Mouse (Mus musculus) midbrain, embryonic 13.5 days (tissue): ENCODE data around the gene Swi5. TPM values are rescaled to one million over a fixed set of nuclear protein-coding genes. Genes with fewer than 3 reads are reported as not detected.

Source experiments
- ATAC-seq: fragments of 200-750 bp; cut with Nextera tagmentation; 2 replicates; pipeline ENCODE4 v1.8.0; 2017; ENCODE audit warnings: mild to moderate bottlenecking, moderate TSS enrichment, moderate library complexity
- H3K27ac ChIP-seq: fragments of 300-500 bp; sonication (generic); 2 replicates; pipeline ENCODE4 v1.5.1; 2015; ENCODE audit warnings: inconsistent platforms, mild to moderate bottlenecking, moderate library complexity
- H3K27me3 ChIP-seq: fragments of 300-500 bp; sonication (generic); 2 replicates; pipeline ENCODE4 v1.6.1; 2015; ENCODE audit warnings: mild to moderate bottlenecking, inconsistent platforms
- H3K36me3 ChIP-seq: fragments of 300-500 bp; sonication (generic); 2 replicates; pipeline ENCODE4 v1.6.1; 2015; ENCODE audit warnings: mild to moderate bottlenecking, inconsistent platforms
- H3K4me1 ChIP-seq: fragments of 300-500 bp; sonication (generic); replicated peaks from 2 replicates; pipeline ENCODE4 v1.6.1; 2015; ENCODE audit warnings: inconsistent platforms
- H3K4me2 ChIP-seq: fragments of 300-500 bp; sonication (generic); replicated peaks from 2 replicates; pipeline ENCODE4 v1.6.1; 2015; ENCODE audit warnings: moderate library complexity, mild to moderate bottlenecking, inconsistent platforms
- H3K4me3 ChIP-seq: fragments of 300-500 bp; sonication (generic); replicated peaks from 2 replicates; pipeline ENCODE4 v1.5.1; 2015; ENCODE audit warnings: mild to moderate bottlenecking, inconsistent platforms
- H3K9ac ChIP-seq: fragments of 300-500 bp; sonication (generic); replicated peaks from 2 replicates; pipeline ENCODE4 v1.6.1; 2015; ENCODE audit warnings: mild to moderate bottlenecking, inconsistent platforms
- H3K9me3 ChIP-seq: fragments of 300-500 bp; sonication (generic); 2 replicates; pipeline ENCODE4 v1.6.1; 2016; ENCODE audit warnings: mild to moderate bottlenecking, inconsistent platforms
- WGBS: fragments of 180-500 bp; shearing (Covaris S2); methylation state at CpG from one replicate; pipeline ENCODE4 v1.1.7; 2015; 5-methylcytosine and 5-hydroxymethylcytosine counted together
- polyA plus RNA-seq: library from polyadenylated mRNA; unstranded; fragments of >200 nt; fragmentation: Nextera tagmentation; extraction: Ambion mirVana; gene quantifications from 2 replicates; pipeline ENCODE4 v1.2.1, GENCODE M21; 2015

Swi5 gene
- polyA plus RNA-seq, 1 experiment from 2014 or later, result 469 TPM

GRCm38 (mm10) chr2:32319586-32320580 lies 32.0 kb upstream of the Swi5 start:
- H3K4me2 ChIP-seq, result no peak overlapping the region
- H3K9ac ChIP-seq, result no peak overlapping the region
- no peak overlapping the region for H3K4me3 ChIP-seq
- no peak overlapping the region; the same call in 1 of the 2 replicates for H3K27ac ChIP-seq
- peaks cover 51% of the 10 kb centered on the region for H3K4me1 ChIP-seq
- 61% methylated on average over 9 of the region's 9 CpGs for WGBS
- no peaks in the 10 kb centered on the region for H3K9me3 ChIP-seq
- no peak for ATAC-seq
- H3K27me3 ChIP-seq, result peaks cover 15% of the 10 kb centered on the region
- peaks cover 18% of the 10 kb centered on the region for H3K36me3 ChIP-seq

GRCm38 (mm10) chr2:32318709-32319585 lies 31.1 kb upstream of the Swi5 start:
- H3K4me1 ChIP-seq, result peaks cover 51% of the 10 kb centered on the region
- H3K4me3 ChIP-seq, result no peak overlapping the region
- H3K4me2 ChIP-seq, result peak overlapping the region; percentile 38; the same call in 1 of the 2 replicates
- no peaks in the 10 kb centered on the region for H3K9me3 ChIP-seq
- H3K9ac ChIP-seq, result peak overlapping the region; percentile 26; the same call in 1 of the 2 replicates
- peaks cover 19% of the 10 kb centered on the region for H3K27me3 ChIP-seq
- peaks cover 23% of the 10 kb centered on the region for H3K36me3 ChIP-seq
- 80% methylated on average over 14 of the region's 14 CpGs for WGBS
- no peak for ATAC-seq
- no peak overlapping the region for H3K27ac ChIP-seq

DNA sequence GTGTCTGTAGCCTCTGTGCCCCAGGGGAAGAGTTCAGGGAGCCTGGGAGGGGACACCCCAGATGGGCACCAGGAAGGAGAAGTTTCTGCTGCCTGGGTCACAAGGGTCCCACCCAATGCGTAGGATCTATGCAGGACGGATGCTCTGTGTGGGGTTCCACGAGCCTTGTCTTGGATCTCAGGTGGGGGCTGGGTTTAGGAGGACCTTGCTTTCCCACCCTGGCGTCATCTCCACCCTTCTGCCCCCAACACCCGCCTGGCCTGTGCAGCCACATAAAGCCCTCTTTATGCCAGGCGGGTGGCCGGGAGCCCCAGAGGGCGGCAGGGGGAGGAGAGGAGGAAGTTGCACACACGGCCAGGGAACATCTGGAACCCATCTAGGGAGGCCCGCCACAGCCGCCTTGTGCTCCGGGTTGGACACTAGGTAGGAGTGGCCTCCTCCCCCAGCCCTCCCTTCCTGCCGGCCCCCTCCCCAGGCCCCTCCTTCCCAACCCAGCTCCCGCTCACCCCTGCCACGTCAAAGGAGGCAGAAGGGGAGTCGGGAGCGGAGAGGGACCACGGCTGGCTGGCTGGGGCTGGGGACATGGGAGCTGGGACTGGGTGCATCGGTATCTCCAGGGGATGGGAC lies 30.0 kb upstream of the Swi5 start:
- Histone ChIP-seq H3K4me3 (no peak overlapping the region), H3K4me1 (peaks cover 44% of the 10 kb centered on the region), H3K36me3 (peaks cover 30% of the 10 kb centered on the region), H3K27ac (no peak overlapping the region), H3K4me2 (peak overlapping the region; percentile 38), H3K9ac (peak overlapping the region; percentile 26; the same call in 1 of the 2 replicates), H3K9me3 (no peaks in the 10 kb centered on the region), H3K27me3 (peaks cover 26% of the 10 kb centered on the region)
- WGBS, result 13% methylated on average over 17 of the region's 19 CpGs
- peak; percentile 25 for ATAC-seq

- ATAC-seq, result no peak
- Histone ChIP-seq H3K4me3 (no peak overlapping the region), H3K9ac (no peak overlapping the region), H3K4me2 (no peak overlapping the region), H3K36me3 (peaks cover 34% of the 10 kb centered on the region), H3K27ac (no peak overlapping the region), H3K9me3 (no peaks in the 10 kb centered on the region), H3K27me3 (peaks cover 26% of the 10 kb centered on the region), H3K4me1 (peaks cover 43% of the 10 kb centered on the region)
- WGBS, result 83% methylated on average over 20 of the region's 20 CpGs
These were observed 29.2 kb upstream of the Swi5 start for GRCm38 (mm10) chr2:32316887-32317656.

- H3K27me3 ChIP-seq, result peaks cover 33% of the 10 kb centered on the region
- no peak overlapping the region for H3K4me3 ChIP-seq
- H3K4me2 ChIP-seq, result no peak overlapping the region
- no peak overlapping the region for H3K9ac ChIP-seq
- peaks cover 37% of the 10 kb centered on the region for H3K36me3 ChIP-seq
- no peak overlapping the region; the same call in 1 of the 2 replicates for H3K27ac ChIP-seq
- peaks cover 51% of the 10 kb centered on the region for H3K4me1 ChIP-seq
- ATAC-seq, result no peak
- WGBS, result 10% methylated on average over 8 of the region's 8 CpGs
- no peaks in the 10 kb centered on the region for H3K9me3 ChIP-seq
These were observed 27.9 kb upstream of the Swi5 start for GRCm38 (mm10) chr2:32315751-32316150.

GRCm38 (mm10) chr2:32314831-32315230 lies 27.0 kb upstream of the Swi5 start:
- H3K9me3 ChIP-seq, result no peaks in the 10 kb centered on the region
- no peak overlapping the region for H3K4me3 ChIP-seq
- no peak overlapping the region for H3K4me2 ChIP-seq
- peaks cover 42% of the 10 kb centered on the region for H3K27me3 ChIP-seq
- no peak overlapping the region for H3K9ac ChIP-seq
- no peak for ATAC-seq
- peaks cover 38% of the 10 kb centered on the region for H3K36me3 ChIP-seq
- peaks cover 53% of the 10 kb centered on the region for H3K4me1 ChIP-seq
- H3K27ac ChIP-seq, result no peak overlapping the region
- WGBS, result 93% methylated on average over 14 of the region's 14 CpGs

GRCm38 (mm10) chr2:32312318-32312964 lies 24.6 kb upstream of the Swi5 start:
- peak overlapping the region; percentile 94 for H3K4me2 ChIP-seq
- WGBS, result 2% methylated on average over 47 of the region's 56 CpGs
- no peak overlapping the region for H3K27ac ChIP-seq
- peak; percentile 59 for ATAC-seq
- peaks cover 52% of the 10 kb centered on the region for H3K36me3 ChIP-seq
- H3K9ac ChIP-seq, result peak overlapping the region; percentile 78
- H3K27me3 ChIP-seq, result peaks cover 36% of the 10 kb centered on the region
- peak overlapping the region; percentile 49 for H3K4me3 ChIP-seq
- no peaks in the 10 kb centered on the region for H3K9me3 ChIP-seq
- H3K4me1 ChIP-seq, result peaks cover 32% of the 10 kb centered on the region

DNA sequence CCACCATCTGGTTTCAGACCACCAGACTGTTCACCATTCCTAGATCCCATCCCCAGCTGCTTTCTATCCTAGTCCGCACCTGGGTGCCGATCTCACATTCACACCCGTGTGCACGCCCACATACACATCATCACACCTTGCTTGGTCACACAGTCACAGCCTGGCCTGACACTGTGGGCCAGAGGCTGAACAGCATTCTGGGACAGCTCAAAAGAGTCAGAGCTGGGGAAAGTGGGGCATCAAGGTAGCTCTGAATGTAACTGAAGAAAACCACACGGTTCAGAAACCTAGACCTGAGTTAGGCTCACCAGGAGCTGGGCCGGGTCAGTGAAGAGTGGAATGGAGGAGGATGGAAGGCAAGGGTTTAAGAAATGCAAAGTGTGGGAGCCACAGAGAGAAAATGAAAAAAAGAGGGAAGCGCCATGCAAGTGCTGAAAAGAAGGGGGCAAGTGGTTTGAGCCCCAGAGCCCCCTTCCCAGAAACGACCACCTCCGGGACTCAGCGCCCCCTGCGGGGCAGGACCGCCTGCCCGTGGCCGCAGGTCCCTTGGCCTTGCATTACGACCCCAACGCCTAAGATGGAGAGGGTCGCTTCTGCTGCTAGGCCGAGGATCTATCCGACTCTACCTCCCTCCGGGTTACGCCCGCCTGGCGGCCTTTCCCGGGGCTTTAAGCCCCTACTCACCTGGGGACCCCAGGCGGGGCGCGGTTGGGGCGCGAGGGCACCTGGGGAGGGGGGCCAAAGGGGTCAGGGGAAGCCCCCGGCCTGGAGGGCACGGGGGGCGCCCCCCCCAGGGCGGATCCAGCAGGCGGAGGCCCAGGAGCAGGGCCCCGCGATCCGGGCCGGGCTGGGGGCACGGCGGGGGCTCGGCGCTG lies 23.8 kb upstream of the Swi5 start:
- 12% methylated on average over 41 of the region's 42 CpGs for WGBS
- Histone ChIP-seq H3K27me3 (peaks cover 36% of the 10 kb centered on the region), H3K4me2 (peak overlapping the region; percentile 94), H3K4me1 (peaks cover 26% of the 10 kb centered on the region), H3K4me3 (peak overlapping the region; percentile 49), H3K27ac (no peak overlapping the region; the same call in 1 of the 2 replicates), H3K9ac (peak overlapping the region; percentile 78), H3K9me3 (no peaks in the 10 kb centered on the region), H3K36me3 (peaks cover 59% of the 10 kb centered on the region)
- no peak for ATAC-seq

- Histone ChIP-seq H3K4me3 (no peak overlapping the region), H3K27ac (no peak overlapping the region), H3K9ac (no peak overlapping the region), H3K4me1 (peaks cover 23% of the 10 kb centered on the region), H3K9me3 (no peaks in the 10 kb centered on the region), H3K27me3 (peaks cover 30% of the 10 kb centered on the region), H3K4me2 (no peak overlapping the region), H3K36me3 (peaks cover 69% of the 10 kb centered on the region)
- WGBS, result 90% methylated on average over 18 of the region's 18 CpGs
- no peak for ATAC-seq
These were observed 22.4 kb upstream of the Swi5 start for GRCm38 (mm10) chr2:32310096-32310845.
